Comparison of ENCODE assay signal across 8 mouse cellular contexts in genomic region chr5:23419616-23420170, GRCm38 (mm10). TPM values are rescaled to one million over a fixed set of nuclear protein-coding genes. Genes with fewer than 3 reads are reported as not detected.
A peak's percentile ranks its signal among the peaks of the same experiment; 100 is the strongest.
DNase-seq lines count a peak whose midpoint lies in the region; ATAC-seq and TF ChIP-seq lines count a peak whose summit lies in the region.

No protein-coding gene starts in this region.

- 0 out of 2 replicates have a peak overlapping the region, but pooled peaks have one; percentile 6 for H3K27ac ChIP-seq in kidney, embryonic 14.5 days (ENCODE audit: low read depth, low read length)
- peak overlapping the region; percentile 91; the same call in 1 of the 2 replicates for H3K27ac ChIP-seq in embryonic facial prominence, embryonic 13.5 days
- H3K27ac ChIP-seq in intestine, embryonic 14.5 days (ENCODE audit: low read depth): 0 out of 2 replicates have a peak overlapping the region, but pooled peaks have one; percentile 88
- peak overlapping the region; percentile 97 for H3K27ac ChIP-seq in midbrain, postnatal 0 days (ENCODE audit: low read depth, low read length)

- H3K36me3 ChIP-seq in kidney, embryonic 14.5 days (ENCODE audit: control insufficient read depth, insufficient read depth, low read length): peaks cover 17% of the 10 kb centered on the region
- H3K36me3 ChIP-seq in embryonic facial prominence, embryonic 13.5 days: peaks cover 14% of the 10 kb centered on the region
- peaks cover 34% of the 10 kb centered on the region for H3K36me3 ChIP-seq in intestine, embryonic 14.5 days (ENCODE audit: control insufficient read depth, insufficient read depth, low read length)
- H3K36me3 ChIP-seq in midbrain, postnatal 0 days (ENCODE audit: insufficient read depth, low read length): 0 out of 2 replicates have a peak, but pooled peaks cover 2% of the 10 kb centered on the region

- no peak for DNase-seq in kidney, adult 18-20 months
- DNase-seq in intestine, embryonic 14.5 days (ENCODE audit: low spot score): no peak
- no peak for DNase-seq in midbrain, postnatal 0 days (ENCODE audit: low spot score)
- no peak for DNase-seq in layer of hippocampus, adult 11-12 months (ENCODE audit: low spot score)
- DNase-seq in thymus, postnatal 14 days: no peak

- ATAC-seq in kidney, embryonic 14.5 days (ENCODE audit: low FRiP score, low TSS enrichment): no peak
- no peak for ATAC-seq in embryonic facial prominence, embryonic 13.5 days (ENCODE audit: insufficient number of reproducible peaks, insufficient read depth, low FRiP score, low TSS enrichment, low read depth)
- 0 out of 2 replicates have a peak, but pooled peaks have one; percentile 1 for ATAC-seq in intestine, embryonic 14.5 days (replicated peaks; ENCODE audit: low FRiP score, low TSS enrichment, low read depth)
- no peak for ATAC-seq in midbrain, postnatal 0 days (ENCODE audit: low FRiP score)
- ATAC-seq in monocyte, adult 5-6 weeks (replicated peaks; ENCODE audit: insufficient number of reproducible peaks, low FRiP score, low TSS enrichment, poor library complexity, severe bottlenecking): no peak

- H3K4me3 ChIP-seq in kidney, embryonic 14.5 days (ENCODE audit: low read length): peak overlapping the region; percentile 49; the same call in 1 of the 2 replicates
- H3K4me3 ChIP-seq in embryonic facial prominence, embryonic 13.5 days: no peak overlapping the region
- no peak overlapping the region for H3K4me3 ChIP-seq in intestine, embryonic 14.5 days (ENCODE audit: low read depth, low read length)
- H3K4me3 ChIP-seq in midbrain, postnatal 0 days (ENCODE audit: low read depth, low read length): no peak overlapping the region

- peaks cover 39% of the 10 kb centered on the region for H3K4me1 ChIP-seq in kidney, embryonic 14.5 days (ENCODE audit: control insufficient read depth, insufficient read depth, low read length)
- peaks cover 40% of the 10 kb centered on the region for H3K4me1 ChIP-seq in embryonic facial prominence, embryonic 13.5 days
- H3K4me1 ChIP-seq in intestine, embryonic 14.5 days (replicated peaks; ENCODE audit: control insufficient read depth, insufficient read depth, low read length): peaks cover 39% of the 10 kb centered on the region
- peaks cover 4% of the 10 kb centered on the region; the same call in 1 of the 2 replicates for H3K4me1 ChIP-seq in midbrain, postnatal 0 days (ENCODE audit: insufficient read depth, low read length)

- H3K9ac ChIP-seq in kidney, embryonic 14.5 days (ENCODE audit: low read depth, low read length): no peak overlapping the region
- H3K9ac ChIP-seq in embryonic facial prominence, embryonic 13.5 days: no peak overlapping the region
- 0 out of 2 replicates have a peak overlapping the region, but pooled peaks have one; percentile 7 for H3K9ac ChIP-seq in intestine, embryonic 14.5 days (ENCODE audit: low read length)
- H3K9ac ChIP-seq in midbrain, postnatal 0 days (replicated peaks; ENCODE audit: low read length, poor library complexity, severe bottlenecking): peak overlapping the region; percentile 13; the same call in 1 of the 2 replicates

- H3K27me3 ChIP-seq in kidney, embryonic 14.5 days (ENCODE audit: control insufficient read depth, insufficient read depth, low read length): no peaks in the 10 kb centered on the region
- no peaks in the 10 kb centered on the region for H3K27me3 ChIP-seq in embryonic facial prominence, embryonic 13.5 days
- no peaks in the 10 kb centered on the region for H3K27me3 ChIP-seq in intestine, embryonic 14.5 days (replicated peaks; ENCODE audit: control insufficient read depth, insufficient read depth, low read length)
- no peaks in the 10 kb centered on the region for H3K27me3 ChIP-seq in midbrain, postnatal 0 days (ENCODE audit: insufficient read depth, low read length)

- no peaks in the 10 kb centered on the region for H3K9me3 ChIP-seq in kidney, embryonic 14.5 days (ENCODE audit: control insufficient read depth, low read length)
- no peaks in the 10 kb centered on the region for H3K9me3 ChIP-seq in embryonic facial prominence, embryonic 13.5 days
- H3K9me3 ChIP-seq in intestine, embryonic 14.5 days (ENCODE audit: control insufficient read depth, low read length): no peaks in the 10 kb centered on the region
- no peaks in the 10 kb centered on the region for H3K9me3 ChIP-seq in midbrain, postnatal 0 days (ENCODE audit: low read length)

- H3K4me2 ChIP-seq in kidney, embryonic 14.5 days (replicated peaks; ENCODE audit: low read depth, low read length): peak overlapping the region; percentile 86
- peak overlapping the region; percentile 83 for H3K4me2 ChIP-seq in embryonic facial prominence, embryonic 13.5 days
- H3K4me2 ChIP-seq in intestine, embryonic 14.5 days (ENCODE audit: low read length): peak overlapping the region; percentile 73
- peak overlapping the region; percentile 62; the same call in 1 of the 2 replicates for H3K4me2 ChIP-seq in midbrain, postnatal 0 days (ENCODE audit: low read depth, low read length, poor library complexity, severe bottlenecking)

- no peak for TF ChIP-seq CTCF in midbrain, postnatal 0 days (IDR thresholded peaks at IDR 0.05)

- 38% methylated on average over 7 of the region's 7 CpGs for WGBS in kidney, embryonic 14.5 days
- WGBS in embryonic facial prominence, embryonic 13.5 days: 39% methylated on average over 7 of the region's 7 CpGs
- WGBS in intestine, embryonic 14.5 days: 36% methylated on average over 7 of the region's 7 CpGs
- WGBS in midbrain, postnatal 0 days: 28% methylated on average over 7 of the region's 7 CpGs

RNA-seq across cellular contexts. Expression of gene Kmt2e, which starts 14.5 kb away (rescaled TPM):
- 76.5 and 81.6 TPM in 2 replicates for polyA plus RNA-seq in kidney, embryonic 14.5 days (2014; fragmentation: Nextera tagmentation; extraction: Ambion mirVana)
- polyA plus RNA-seq in embryonic facial prominence, embryonic 13.5 days (2015; fragmentation: Nextera tagmentation; extraction: Ambion mirVana): 123 and 126 TPM in 2 replicates
- polyA plus RNA-seq in intestine, embryonic 14.5 days (2014; fragmentation: Nextera tagmentation; extraction: Ambion mirVana): 80.7 and 85.5 TPM in 2 replicates
- total RNA-seq in midbrain, postnatal 0 days (2014; rRNA removed): 49.3 and 66.4 TPM in 2 replicates
- polyA plus RNA-seq in midbrain, postnatal 0 days (2015; fragmentation: Nextera tagmentation; extraction: Ambion mirVana): 132 and 144 TPM in 2 replicates
- 134 to 222 TPM (median 199 TPM) in 3 replicates for total RNA-seq in monocyte, adult 5-6 weeks (2017)

Comparison
In these comparisons a context has a peak if more than half of its experiments do, and no peak if none do; other contexts are left out.
1. H3K27ac ChIP-seq: peak in every context shown above with its lines; median percentile 97 in midbrain, postnatal 0 days; 91 in embryonic facial prominence, embryonic 13.5 days; 88 in intestine, embryonic 14.5 days; 6 in kidney, embryonic 14.5 days.
2. H3K9ac ChIP-seq: peak in intestine, embryonic 14.5 days (single experiment) and midbrain, postnatal 0 days (single experiment); none in kidney, embryonic 14.5 days (single experiment) and embryonic facial prominence, embryonic 13.5 days (single experiment).
3. Peak in every context shown above with its lines, with median percentiles within 50 percentile points of each other: H3K4me2 ChIP-seq.